Comparison of ENCODE assay signal across 9 mouse cellular contexts in genomic region chr6:146405380-146405779, GRCm38 (mm10).
DNase-seq lines count a peak whose midpoint lies in the region; ATAC-seq and TF ChIP-seq lines count a peak whose summit lies in the region.
"Had no signal": no experiment of that assay in that cellular context is flagged by ENCODE, and none has a peak within 500 bp of the region (broad histone marks: within the 10 kb centered on the region; RNA-seq: fewer than 3 reads in every experiment).

No protein-coding gene starts in this region.

- H3K27ac ChIP-seq in heart, postnatal 0 days (ENCODE audit: low read depth) = no peak overlapping the region
- no peak overlapping the region for H3K27ac ChIP-seq in thymus, adult 2 months (ENCODE audit: control insufficient read depth, insufficient read depth, low read length)
- no peak overlapping the region for H3K27ac ChIP-seq in limb, embryonic 10.5 days
- peak overlapping the region; percentile 26; the same call in 1 of the 2 replicates for H3K27ac ChIP-seq in olfactory bulb, adult 2 months (ENCODE audit: insufficient read depth, low read depth, low read length)
- H3K27ac ChIP-seq: embryonic facial prominence, embryonic 15.5 days had no signal

- no peak for TF ChIP-seq EP300 in heart, postnatal 0 days (IDR thresholded peaks at IDR 0.05; ENCODE audit: low read depth)

- TF ChIP-seq POLR2A in thymus, adult 2 months (IDR thresholded peaks at IDR 0.05; ENCODE audit: control insufficient read depth, extremely low read depth, insufficient read depth, low read length, poor library complexity) = no peak
- TF ChIP-seq POLR2A in olfactory bulb, adult 2 months (IDR thresholded peaks at IDR 0.05; ENCODE audit: insufficient read depth, low read depth, low read length) = no peak

- peak; percentile 24 for DNase-seq in heart, postnatal 0 days (ENCODE audit: low spot score)
- DNase-seq in heart, adult 11 months = no peak
- DNase-seq in thymus, adult 2 months = peak; percentile 57
- DNase-seq in thymus, adult 18-20 months = no peak
- DNase-seq in c-Kit-negative CD71-positive TER-119-positive erythroid progenitor cells, embryonic 14.5 days (ENCODE audit: low read depth, low spot score) = peak; percentile 53
- DNase-seq in limb, embryonic 10.5 days (ENCODE audit: low spot score) = peak; percentile 85
- no peak for DNase-seq in cerebellum, adult 9-10 months

- no peak overlapping the region for H3K4me3 ChIP-seq in heart, postnatal 0 days (ENCODE audit: low read depth, low read length)
- H3K4me3 ChIP-seq in thymus, adult 2 months (ENCODE audit: control insufficient read depth, insufficient read depth, low read length) = no peak overlapping the region
- H3K4me3 ChIP-seq in limb, embryonic 10.5 days = no peak overlapping the region
- H3K4me3 ChIP-seq in olfactory bulb, adult 2 months (ENCODE audit: insufficient read depth, low read depth, low read length) = no peak overlapping the region
- H3K4me3 ChIP-seq: embryonic facial prominence, embryonic 15.5 days had no signal

- H3K4me2 ChIP-seq in heart, postnatal 0 days (ENCODE audit: low read depth, low read length) = no peak overlapping the region
- H3K4me2 ChIP-seq: embryonic facial prominence, embryonic 15.5 days had no signal

- H3K9me3 ChIP-seq in heart, postnatal 0 days (replicated peaks; ENCODE audit: control insufficient read depth, low read length) = no peaks in the 10 kb centered on the region
- H3K9me3 ChIP-seq in limb, embryonic 10.5 days (replicated peaks) = no peaks in the 10 kb centered on the region
- H3K9me3 ChIP-seq: embryonic facial prominence, embryonic 15.5 days had no signal

- no peak overlapping the region for H3K9ac ChIP-seq in heart, postnatal 0 days (replicated peaks; ENCODE audit: low read depth, low read length)
- H3K9ac ChIP-seq: embryonic facial prominence, embryonic 15.5 days had no signal

- WGBS in heart, postnatal 0 days = 42% methylated on average over 6 of the region's 6 CpGs
- WGBS in thymus, adult 2 months = 52% methylated on average over 6 of the region's 6 CpGs
- WGBS in limb, embryonic 10.5 days = 56% methylated on average over 6 of the region's 6 CpGs
- 62% methylated on average over 6 of the region's 6 CpGs for WGBS in olfactory bulb, adult 2 months

- peak; percentile 84 for TF ChIP-seq CTCF in heart, postnatal 0 days (IDR thresholded peaks at IDR 0.05; ENCODE audit: low read depth)
- peak; percentile 73; the same call in 1 of the 2 replicates for TF ChIP-seq CTCF in thymus, adult 2 months (IDR thresholded peaks at IDR 0.05; ENCODE audit: borderline replicate concordance, control insufficient read depth, extremely low read depth, insufficient read depth, low read length, poor library complexity)
- peak; percentile 62; the same call in 1 of the 2 replicates for TF ChIP-seq CTCF in olfactory bulb, adult 2 months (IDR thresholded peaks at IDR 0.05; ENCODE audit: insufficient read depth, low read depth, low read length)

- peaks cover 4% of the 10 kb centered on the region; the same call in 1 of the 2 replicates for H3K4me1 ChIP-seq in heart, postnatal 0 days (ENCODE audit: control insufficient read depth, insufficient read depth)
- peaks cover 3% of the 10 kb centered on the region; the same call in 1 of the 2 replicates for H3K4me1 ChIP-seq in thymus, adult 2 months (replicated peaks; ENCODE audit: control insufficient read depth, insufficient read depth, low read length)
- peaks cover 34% of the 10 kb centered on the region for H3K4me1 ChIP-seq in limb, embryonic 10.5 days
- peaks cover 23% of the 10 kb centered on the region for H3K4me1 ChIP-seq in olfactory bulb, adult 2 months (ENCODE audit: control insufficient read depth, insufficient read depth, low read length)

- H3K36me3 ChIP-seq in heart, postnatal 0 days (replicated peaks; ENCODE audit: control insufficient read depth, insufficient read depth, low read length) = peaks cover 30% of the 10 kb centered on the region
- peaks cover 29% of the 10 kb centered on the region for H3K36me3 ChIP-seq in thymus, adult 2 months (ENCODE audit: control insufficient read depth, insufficient read depth, low read length)
- H3K36me3 ChIP-seq in limb, embryonic 10.5 days = no peaks in the 10 kb centered on the region
- H3K36me3 ChIP-seq: embryonic facial prominence, embryonic 15.5 days had no signal

- no peaks in the 10 kb centered on the region for H3K27me3 ChIP-seq in heart, postnatal 0 days (ENCODE audit: control insufficient read depth, insufficient read depth, low read length)
- H3K27me3 ChIP-seq in thymus, adult 2 months (ENCODE audit: control insufficient read depth, insufficient read depth, low read length) = no peaks in the 10 kb centered on the region
- H3K27me3 ChIP-seq in limb, embryonic 10.5 days (ENCODE audit: low read depth, poor library complexity, severe bottlenecking) = no peaks in the 10 kb centered on the region
- H3K27me3 ChIP-seq: embryonic facial prominence, embryonic 15.5 days had no signal

- ATAC-seq in heart, postnatal 0 days (ENCODE audit: insufficient read depth, low read depth) = no peak

Comparison
In these comparisons a context has a peak if more than half of its experiments do, and no peak if none do; other contexts are left out.
1. DNase-seq: peak in heart, postnatal 0 days (single experiment), thymus, adult 2 months (single experiment), c-Kit-negative CD71-positive TER-119-positive erythroid progenitor cells, embryonic 14.5 days (single experiment) and limb, embryonic 10.5 days (single experiment); none in heart, adult 11 months (single experiment), thymus, adult 18-20 months (0 of 2) and cerebellum, adult 9-10 months (single experiment).
2. Peak in every context shown above with its lines, with median percentiles within 50 percentile points of each other: CTCF ChIP-seq.